Mouse (Mus musculus): ENCODE data around the gene Dnah7c. TPM values are rescaled to one million over a fixed set of nuclear protein-coding genes. Genes with fewer than 3 reads are reported as not detected.
A peak's percentile ranks its signal among the peaks of the same experiment; 100 is the strongest.

The Dnah7c gene
- polyA plus RNA-seq, 1 experiment from 2014 or later = 0.15 TPM

DNA sequence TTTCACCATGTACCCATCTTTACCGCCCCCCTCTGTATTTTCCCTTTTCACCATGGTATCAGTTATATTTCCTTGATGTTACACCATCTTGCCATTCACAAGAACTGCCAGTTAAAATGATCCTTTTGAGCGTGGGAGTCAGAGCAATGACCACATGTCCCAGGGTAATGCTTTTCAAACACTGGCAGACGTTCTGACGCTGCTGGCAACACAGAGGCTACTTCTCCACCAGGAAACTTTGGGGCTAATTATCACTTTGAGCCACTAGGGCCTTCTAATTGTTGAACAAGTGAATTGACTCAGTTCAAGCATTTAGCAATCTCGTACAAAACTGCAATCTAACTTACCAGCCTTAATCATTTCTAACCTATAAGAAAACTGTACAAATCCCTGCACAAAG, 419.8 kb downstream of the Dnah7c start:
- H3K9me3 ChIP-seq = no peaks in the 10 kb centered on the region
- no peaks in the 10 kb centered on the region for H3K27me3 ChIP-seq
- peaks cover 9% of the 10 kb centered on the region for H3K4me1 ChIP-seq
- WGBS = 21% methylated on average over 5 of the region's 5 CpGs
- H3K36me3 ChIP-seq = no peaks in the 10 kb centered on the region
- no peak overlapping the region for H3K4me2 ChIP-seq (replicated peaks)
- no peak overlapping the region for H3K27ac ChIP-seq (replicated peaks)
- H3K4me3 ChIP-seq = no peak overlapping the region
- H3K9ac ChIP-seq (replicated peaks) = no peak overlapping the region
- ATAC-seq (replicated peaks) = no peak

- Histone ChIP-seq H3K4me2 (replicated peaks) (no peak overlapping the region), H3K4me1 (peaks cover 38% of the 10 kb centered on the region), H3K9ac (replicated peaks) (no peak overlapping the region), H3K4me3 (no peak overlapping the region), H3K27me3 (no peaks in the 10 kb centered on the region), H3K9me3 (no peaks in the 10 kb centered on the region), H3K27ac (replicated peaks) (peak overlapping the region; percentile 14; the same call in 1 of the 2 replicates), H3K36me3 (no peaks in the 10 kb centered on the region)
- ATAC-seq (replicated peaks) = no peak
- WGBS = 66% methylated on average over 1 of the region's 1 CpGs
Measured at GRCm38 (mm10) chr1:46849758-46850157, 424.4 kb downstream of the Dnah7c start.

- WGBS = 54% methylated on average over 4 of the region's 4 CpGs
- ATAC-seq (replicated peaks) = no peak
- no peaks in the 10 kb centered on the region for H3K27me3 ChIP-seq
Measured at GRCm38 (mm10) chr1:46851586-46851985, 426.2 kb downstream of the Dnah7c start.

DNA sequence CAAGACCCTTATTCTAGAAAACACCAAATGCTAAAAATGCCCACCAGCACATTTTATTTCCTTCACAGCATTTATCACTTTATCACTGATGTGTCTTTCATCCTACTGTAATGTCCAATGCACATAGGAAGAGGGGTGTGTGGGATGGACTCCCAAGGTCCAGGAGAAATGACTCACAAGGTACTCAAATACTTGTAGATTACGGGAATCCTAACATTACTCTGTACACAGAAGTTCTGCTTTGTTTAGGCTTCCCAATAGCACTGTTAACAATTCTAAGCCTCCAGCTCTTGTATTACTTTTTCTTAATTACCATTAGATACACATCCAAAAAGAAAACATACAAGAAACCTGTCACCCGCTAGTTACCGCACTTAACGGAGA, 426.8 kb downstream of the Dnah7c start:
- ATAC-seq (replicated peaks) = no peak
- peak overlapping the region; percentile 60 for H3K4me2 ChIP-seq (replicated peaks)
- H3K9ac ChIP-seq (replicated peaks) = peak overlapping the region; percentile 95
- no peaks in the 10 kb centered on the region for H3K27me3 ChIP-seq
- H3K9me3 ChIP-seq = no peaks in the 10 kb centered on the region
- peak overlapping the region; percentile 99; the same call in 1 of the 2 replicates for H3K27ac ChIP-seq (replicated peaks)
- peaks cover 34% of the 10 kb centered on the region for H3K4me1 ChIP-seq
- H3K36me3 ChIP-seq = no peaks in the 10 kb centered on the region
- 2% methylated on average over 4 of the region's 4 CpGs for WGBS
- peak overlapping the region; percentile 83 for H3K4me3 ChIP-seq

More at GRCm38 (mm10) chr1:46851586-46851985, 426.2 kb downstream of the Dnah7c start:
- H3K9me3 ChIP-seq = no peaks in the 10 kb centered on the region
- H3K27ac ChIP-seq (replicated peaks) = no peak overlapping the region
- H3K4me2 ChIP-seq (replicated peaks) = peak overlapping the region; percentile 60
- H3K36me3 ChIP-seq = no peaks in the 10 kb centered on the region
- H3K4me1 ChIP-seq = peaks cover 34% of the 10 kb centered on the region
- H3K4me3 ChIP-seq = peak overlapping the region; percentile 83; the same call in 1 of the 2 replicates
- H3K9ac ChIP-seq (replicated peaks) = no peak overlapping the region; the same call in 1 of the 2 replicates

DNA sequence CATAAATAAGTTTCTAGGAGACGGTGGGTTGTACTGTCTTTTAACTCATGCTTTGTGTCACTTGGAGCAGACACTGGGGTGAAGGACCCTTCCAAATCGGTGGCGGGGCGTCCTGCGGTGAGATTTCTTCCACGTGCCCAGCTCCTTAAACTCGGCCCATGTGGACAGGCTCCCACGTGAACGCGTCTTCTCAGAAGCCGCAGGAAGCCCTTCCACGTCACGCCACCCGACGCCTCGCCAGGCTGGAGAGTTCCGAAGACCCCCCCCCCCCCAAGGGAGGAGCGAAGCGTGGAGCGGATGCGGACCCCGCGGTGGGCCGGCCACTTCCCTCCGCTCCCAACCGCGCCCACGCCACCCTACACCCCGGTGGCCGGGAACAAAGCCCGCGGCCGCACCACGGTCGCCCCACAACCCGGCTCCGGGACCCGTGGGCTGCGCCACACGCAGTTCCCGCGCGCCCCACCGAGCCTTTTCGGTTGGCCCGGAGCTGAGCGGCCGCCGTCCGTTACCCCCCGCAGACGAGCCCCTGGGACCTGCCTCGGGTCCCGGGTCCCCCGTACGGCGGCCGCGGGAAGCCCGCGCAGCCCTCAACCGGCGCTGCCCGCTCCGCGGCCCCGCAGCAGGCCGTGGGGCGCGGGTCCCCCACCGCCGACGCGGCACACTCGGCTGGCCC, 427.3 kb downstream of the Dnah7c start:
- Histone ChIP-seq H3K27me3 (no peaks in the 10 kb centered on the region), H3K9me3 (no peaks in the 10 kb centered on the region), H3K9ac (replicated peaks) (peak overlapping the region; percentile 95), H3K4me3 (peak overlapping the region; percentile 83), H3K36me3 (no peaks in the 10 kb centered on the region), H3K4me2 (replicated peaks) (peak overlapping the region; percentile 60), H3K27ac (replicated peaks) (peak overlapping the region; percentile 99), H3K4me1 (peaks cover 34% of the 10 kb centered on the region)
- peak; percentile 24 for ATAC-seq (replicated peaks)
- WGBS = under 1% methylated on average over 75 of the region's 75 CpGs

DNA sequence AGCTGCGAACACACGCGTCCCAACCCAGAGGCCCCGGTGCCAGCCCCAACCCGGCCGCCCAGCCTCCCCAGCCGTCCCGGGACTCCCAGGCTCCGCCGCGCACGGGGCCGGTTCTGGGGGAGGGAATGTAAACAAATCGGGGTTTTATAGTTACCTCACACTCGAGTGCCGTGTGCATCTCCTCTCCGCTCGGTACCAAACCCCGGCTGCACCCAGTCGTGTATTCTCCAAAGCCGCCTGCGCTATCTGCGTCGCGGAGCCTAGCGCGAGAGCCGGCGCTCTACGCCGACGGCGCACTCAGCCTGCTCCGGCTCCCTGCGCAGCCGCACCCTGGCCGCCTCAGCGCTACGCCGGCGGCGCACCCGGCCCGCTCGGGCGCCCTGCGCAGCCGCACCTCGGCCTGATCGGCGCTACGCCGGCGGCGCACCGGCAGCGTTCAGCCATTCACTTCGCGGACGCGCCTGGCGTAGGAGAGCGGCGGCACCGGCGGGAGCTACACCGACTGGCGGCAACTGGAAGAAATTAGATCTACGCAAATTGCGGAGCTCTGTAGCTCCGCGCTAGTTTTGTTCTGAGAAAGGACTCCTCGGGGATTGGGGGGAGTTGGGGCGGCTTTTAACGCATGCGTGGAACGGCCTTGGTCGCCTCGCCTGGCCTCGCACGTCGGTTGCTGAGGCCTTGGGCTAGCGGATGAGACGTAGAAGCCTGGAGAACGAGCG, 428.1 kb downstream of the Dnah7c start:
- Histone ChIP-seq H3K4me1 (peaks cover 34% of the 10 kb centered on the region), H3K4me2 (replicated peaks) (peak overlapping the region; percentile 60), H3K4me3 (peak overlapping the region; percentile 83), H3K36me3 (no peaks in the 10 kb centered on the region), H3K9ac (replicated peaks) (peak overlapping the region; percentile 95), H3K27me3 (no peaks in the 10 kb centered on the region), H3K9me3 (no peaks in the 10 kb centered on the region), H3K27ac (replicated peaks) (peak overlapping the region; percentile 99)
- ATAC-seq (replicated peaks) = peak; percentile 97
- under 1% methylated on average over 85 of the region's 86 CpGs for whole genome bisulfite sequencing

GRCm38 (mm10) chr1:46854036-46854900, 428.9 kb downstream of the Dnah7c start:
- WGBS = 15% methylated on average over 18 of the region's 18 CpGs
- no peaks in the 10 kb centered on the region for H3K9me3 ChIP-seq
- H3K27ac ChIP-seq (replicated peaks) = peak overlapping the region; percentile 99
- H3K4me3 ChIP-seq = peak overlapping the region; percentile 83
- peak overlapping the region; percentile 60 for H3K4me2 ChIP-seq (replicated peaks)
- no peaks in the 10 kb centered on the region for H3K36me3 ChIP-seq
- H3K27me3 ChIP-seq = no peaks in the 10 kb centered on the region
- H3K4me1 ChIP-seq = peaks cover 34% of the 10 kb centered on the region
- ATAC-seq (replicated peaks) = peak; percentile 2; the same call in 1 of the 2 replicates
- H3K9ac ChIP-seq (replicated peaks) = peak overlapping the region; percentile 95; the same call in 1 of the 2 replicates

DNA sequence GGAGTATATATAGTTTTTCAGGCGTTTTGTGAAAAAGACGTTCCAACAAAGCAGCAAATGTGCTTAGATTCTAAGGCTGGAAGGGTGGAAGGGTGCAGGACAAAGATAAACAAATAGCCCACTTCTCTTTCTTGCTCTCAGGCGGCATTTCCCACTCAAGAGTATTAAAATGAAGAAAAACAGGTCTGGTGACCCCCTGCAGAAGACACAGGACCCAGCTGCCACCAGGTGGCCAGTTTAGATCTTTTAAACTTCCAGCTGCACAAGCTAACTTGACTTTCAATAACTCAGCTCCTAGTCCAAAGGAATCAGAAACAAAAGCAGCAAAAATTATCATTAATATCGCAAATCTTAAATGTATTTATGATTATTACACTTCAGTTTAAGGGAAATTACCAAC, 431.1 kb downstream of the Dnah7c start:
- Histone ChIP-seq H3K27me3 (no peaks in the 10 kb centered on the region), H3K4me1 (peaks cover 18% of the 10 kb centered on the region)
- 70% methylated on average over 4 of the region's 4 CpGs for WGBS

More for the DNA sequence above, 431.1 kb downstream of the Dnah7c start:
- H3K4me2 ChIP-seq (replicated peaks) = no peak overlapping the region
- H3K4me3 ChIP-seq = no peak overlapping the region
- H3K36me3 ChIP-seq = no peaks in the 10 kb centered on the region
- no peak overlapping the region for H3K27ac ChIP-seq (replicated peaks)
- no peak for ATAC-seq (replicated peaks)
- no peak overlapping the region for H3K9ac ChIP-seq (replicated peaks)
- H3K9me3 ChIP-seq = no peaks in the 10 kb centered on the region
